Mouse (Mus musculus): ENCODE measurements around the gene Krt25. TPM values are rescaled to one million over a fixed set of nuclear protein-coding genes. Genes with fewer than 3 reads are reported as not detected.
A peak's percentile ranks its signal among the peaks of the same experiment; 100 is the strongest.

The Krt25 gene
- not detected for total RNA-seq (2021)

DNA sequence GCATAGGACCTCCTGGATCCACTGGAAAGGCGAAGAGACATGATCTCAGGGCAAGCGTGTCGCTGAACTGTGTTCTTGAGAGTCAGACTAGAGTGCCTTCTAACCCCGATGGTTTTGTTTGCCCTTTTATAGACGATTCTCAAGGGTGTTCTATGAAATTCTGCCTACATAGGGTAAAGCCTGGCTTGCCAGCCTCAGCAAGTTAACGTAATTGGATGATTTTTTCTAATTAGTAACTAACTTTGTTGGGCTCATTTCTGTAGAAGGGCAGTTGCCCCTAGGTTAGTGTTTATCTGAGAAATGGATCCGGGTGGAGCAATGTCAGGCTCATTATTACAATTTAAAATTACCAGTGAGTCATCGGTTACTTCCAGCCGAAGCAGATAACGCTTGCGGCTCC, at the start of gene Krt25:
TSS of gene Krt25 (minus strand) at position 101 of the 400 bp plus-strand sequence.
- intact Hi-C loops (cut with DNase I) = no loop called here
- DNase-seq (ENCODE audit: low spot score in 2 of 2) = no peak

DNA sequence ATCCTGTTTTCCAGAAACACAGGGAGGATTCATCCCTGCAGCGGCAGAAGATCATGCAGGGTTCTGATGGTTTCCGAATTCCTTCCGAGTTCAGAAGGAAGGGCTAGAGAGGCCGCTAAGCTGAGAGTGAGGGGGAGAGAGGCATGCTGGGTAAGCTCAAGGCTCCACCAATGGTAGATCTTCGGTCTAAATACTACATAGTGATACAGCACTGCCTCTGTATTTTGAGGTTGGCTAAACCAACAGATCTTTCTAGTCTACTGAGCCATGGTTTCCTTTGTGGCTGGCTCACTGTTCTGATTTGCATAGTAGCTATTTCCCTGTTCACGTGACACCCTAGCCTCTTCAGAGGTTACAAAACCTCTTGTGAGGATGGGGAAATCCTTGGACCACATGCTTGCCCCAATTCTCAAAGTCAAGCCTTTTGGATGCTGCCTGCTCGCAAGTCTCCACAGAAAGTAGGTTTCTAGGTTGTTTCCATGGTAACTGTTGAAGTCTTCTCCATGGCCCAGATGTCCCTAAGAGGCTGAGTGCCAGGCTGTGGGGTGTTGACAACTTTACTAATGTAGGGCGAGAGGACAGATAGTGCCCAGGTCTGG, 47.2 kb upstream of the Krt25 start:
- intact Hi-C loops (cut with DNase I) = loop anchor here (10.0 kb wide), 1 partner anchor 185 kb away; no protein-coding TSS in a partner anchor
- peak; percentile 52 to 61 for DNase-seq (ENCODE audit: low spot score in 2 of 2)

DNA sequence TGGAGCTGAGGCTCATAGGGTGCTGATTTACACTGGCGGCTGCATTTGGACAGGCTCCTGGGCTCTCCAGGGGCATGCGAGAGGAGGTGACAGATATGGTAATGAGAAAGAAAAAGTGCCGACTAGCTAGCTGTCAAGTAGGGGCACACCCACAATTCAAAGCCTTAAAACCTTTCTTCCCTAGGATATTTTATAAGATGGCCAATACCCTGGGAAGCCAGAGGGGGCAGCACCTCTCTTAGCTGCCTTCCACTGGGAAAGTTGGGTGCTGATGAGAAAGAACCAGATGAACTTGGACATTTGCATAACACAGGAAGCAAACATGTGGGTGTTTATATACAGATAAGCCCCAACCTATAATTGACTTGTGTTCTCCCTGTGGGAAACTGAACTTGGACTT, 46.5 kb upstream of the Krt25 start:
- intact Hi-C loops (cut with DNase I) = loop anchor here (10.0 kb wide), 1 partner anchor 184 kb away; no protein-coding TSS in a partner anchor
- DNase-seq (ENCODE audit: low spot score in 2 of 2) = no peak

DNA sequence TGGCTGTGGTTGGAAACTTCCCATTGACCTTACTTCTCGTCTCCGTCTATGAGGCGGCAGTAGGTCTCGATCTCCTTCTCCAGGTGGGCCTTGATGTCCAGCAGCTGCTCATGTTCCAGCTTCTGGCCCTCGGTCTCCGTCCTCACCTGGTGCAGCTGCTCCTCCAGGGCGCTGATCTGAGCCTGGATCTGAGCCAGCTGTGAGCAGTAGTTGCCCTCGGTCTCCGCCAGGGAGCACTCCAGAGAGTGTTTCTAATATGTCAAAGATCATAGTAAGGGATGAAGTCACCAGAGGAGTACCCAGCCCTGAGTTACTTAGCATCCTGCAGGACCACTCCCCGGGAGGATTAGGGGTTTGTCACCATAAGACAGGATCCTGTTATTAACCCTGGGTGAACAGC, 44.0 kb upstream of the Krt25 start:
- DNase-seq (ENCODE audit: low spot score in 2 of 2) = no peak
- intact Hi-C loops (cut with DNase I) = loop anchor here (10.0 kb wide), 1 partner anchor 182 kb away; no protein-coding TSS in a partner anchor

DNA sequence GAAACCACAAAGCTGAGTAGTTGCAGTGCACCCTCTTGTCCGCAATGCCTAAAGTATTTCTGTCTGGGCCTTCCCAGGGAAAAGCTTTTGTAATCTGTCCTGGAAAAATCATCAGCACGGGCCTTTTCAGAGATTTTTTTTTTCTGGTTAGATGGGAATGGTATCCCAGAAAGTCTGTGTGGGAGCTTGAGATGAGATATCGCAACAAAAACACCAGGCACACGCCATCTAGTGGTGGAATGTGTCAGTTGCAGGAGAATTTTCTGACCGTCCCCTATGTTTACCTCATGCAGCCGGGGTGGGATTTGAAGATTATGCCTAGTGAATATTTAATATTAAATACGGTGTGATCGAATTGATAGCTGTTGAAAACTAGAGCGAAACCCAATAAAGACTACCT, 41.7 kb upstream of the Krt25 start:
- peak; percentile 10 to 38 for DNase-seq (ENCODE audit: low spot score in 2 of 2)
- intact Hi-C loops (cut with DNase I) = loop anchor here (5.0 to 10.0 kb wide), 2 partner anchors 52 to 180 kb away; no protein-coding TSS in a partner anchor

DNA sequence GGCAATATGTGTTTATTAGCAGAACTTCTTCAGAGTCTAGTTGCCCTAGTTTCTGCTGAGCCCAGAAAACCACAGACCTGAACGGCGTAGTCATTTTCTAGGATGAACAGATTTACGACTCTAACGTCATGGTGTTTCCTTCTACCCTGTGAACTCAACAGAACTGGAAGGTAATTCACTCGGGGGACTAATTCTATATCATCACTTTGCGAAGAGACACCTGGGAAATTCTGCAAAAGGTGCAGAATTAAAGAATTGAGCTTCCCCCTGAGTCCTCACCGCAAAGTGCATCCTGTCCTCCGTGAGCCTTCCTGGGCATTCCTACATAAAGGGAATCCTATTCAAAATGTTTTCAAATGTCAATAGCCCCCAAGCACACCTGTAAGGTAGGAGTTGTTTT, 38.7 kb upstream of the Krt25 start:
- DNase-seq (ENCODE audit: low spot score in 2 of 2) = no peak
- intact Hi-C loops (cut with DNase I) = loop anchor here (5.0 to 10.0 kb wide), 2 partner anchors 49 to 177 kb away; no protein-coding TSS in a partner anchor

DNA sequence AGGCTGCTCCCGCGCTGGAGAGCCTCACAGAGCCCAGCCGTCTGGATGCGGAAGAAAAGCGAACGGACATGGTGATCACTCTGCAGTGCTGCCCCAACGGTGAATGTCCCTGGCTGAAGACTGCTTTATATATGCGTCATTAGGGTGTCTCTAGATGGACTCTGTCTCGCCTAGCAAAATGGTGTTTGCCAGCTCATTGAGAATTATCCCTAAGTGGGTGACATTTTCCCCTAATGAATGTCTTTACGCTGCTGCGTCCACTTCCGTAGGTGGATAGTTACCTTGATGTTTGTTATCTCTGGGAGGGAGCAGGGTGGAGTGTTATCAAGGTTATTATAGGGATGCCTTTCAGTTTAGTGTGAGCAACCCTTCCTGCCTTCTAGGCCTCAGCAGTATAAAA, 28.3 kb upstream of the Krt25 start, which contains the start of gene Krt27:
TSS of gene Krt27 (minus strand) at position 101 of the 400 bp plus-strand sequence.
- intact Hi-C loops (cut with DNase I) = no loop called here
- DNase-seq (ENCODE audit: low spot score in 2 of 2) = no peak

DNA sequence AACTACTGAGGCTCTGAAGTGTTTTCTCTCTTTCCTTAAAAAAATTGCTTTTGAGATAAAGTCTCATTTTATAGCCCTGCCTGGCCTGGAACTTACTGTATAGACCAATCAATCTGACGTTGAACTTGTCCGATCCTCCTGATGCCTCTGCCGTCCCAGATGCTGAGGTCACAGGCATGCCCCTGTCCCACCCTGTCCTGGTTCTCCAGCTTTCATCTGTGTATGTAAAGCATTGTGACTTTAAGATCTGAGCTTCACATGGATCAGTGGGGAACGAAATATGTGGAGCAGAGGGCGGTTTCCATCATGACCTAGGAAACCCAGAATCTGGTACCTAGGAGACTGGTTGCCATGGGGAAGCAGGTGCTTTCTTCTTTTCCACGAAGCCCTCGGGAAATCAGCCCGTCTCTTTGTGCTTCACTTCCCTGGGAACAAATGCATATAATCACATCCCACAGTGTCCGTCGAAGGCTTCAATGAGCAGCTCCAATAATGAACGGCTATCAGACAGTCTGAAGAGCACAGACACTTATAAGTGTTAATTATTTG, 16.6 kb upstream of the Krt25 start:
- intact Hi-C loops (cut with DNase I) = no loop called here
- no peak for DNase-seq (ENCODE audit: low spot score in 2 of 2)

DNA sequence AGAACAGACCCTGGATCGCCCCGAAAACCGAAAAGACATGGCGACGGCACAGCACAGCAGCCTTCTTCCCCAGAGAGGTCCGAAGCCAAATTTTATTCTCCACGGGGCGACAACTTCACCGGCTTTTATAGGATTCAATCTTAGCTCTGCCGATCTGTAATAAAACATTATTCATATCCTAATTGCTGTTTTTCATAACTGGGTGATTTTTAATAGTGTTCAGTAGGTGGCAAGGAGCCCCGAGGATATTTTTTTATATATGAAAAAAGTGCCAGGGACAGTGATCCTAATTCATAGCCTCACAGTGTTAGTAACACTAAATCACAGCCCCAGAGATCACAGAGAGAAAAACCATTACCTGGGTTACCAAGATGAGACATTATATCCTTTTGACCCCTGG, 15.1 kb upstream of the Krt25 start, which contains the start of gene Krt26:
TSS of gene Krt26 (minus strand) at position 101 of the 400 bp plus-strand sequence.
- intact Hi-C loops (cut with DNase I) = no loop called here
- no peak for DNase-seq (ENCODE audit: low spot score in 2 of 2)

DNA sequence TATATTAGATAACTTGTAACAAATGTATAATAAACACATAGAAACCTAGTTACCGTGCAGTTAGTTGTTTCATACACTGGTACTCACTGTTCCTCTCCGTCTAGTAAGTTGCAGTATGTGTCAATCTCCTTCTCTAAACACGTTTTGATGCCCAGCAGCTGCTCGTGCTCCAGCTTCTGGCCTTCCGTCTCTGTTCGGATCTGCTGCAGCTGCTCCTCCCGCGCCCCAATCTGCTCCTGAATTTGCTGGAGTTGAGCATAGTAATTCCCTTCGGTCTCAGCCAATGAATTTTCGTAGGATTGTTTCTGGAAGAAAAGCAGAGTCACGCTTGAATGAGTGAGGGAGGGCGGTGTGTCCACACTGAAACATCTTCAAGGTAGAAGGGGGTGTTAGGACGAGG, 10.7 kb upstream of the Krt25 start:
- intact Hi-C loops (cut with DNase I) = no loop called here

DNA sequence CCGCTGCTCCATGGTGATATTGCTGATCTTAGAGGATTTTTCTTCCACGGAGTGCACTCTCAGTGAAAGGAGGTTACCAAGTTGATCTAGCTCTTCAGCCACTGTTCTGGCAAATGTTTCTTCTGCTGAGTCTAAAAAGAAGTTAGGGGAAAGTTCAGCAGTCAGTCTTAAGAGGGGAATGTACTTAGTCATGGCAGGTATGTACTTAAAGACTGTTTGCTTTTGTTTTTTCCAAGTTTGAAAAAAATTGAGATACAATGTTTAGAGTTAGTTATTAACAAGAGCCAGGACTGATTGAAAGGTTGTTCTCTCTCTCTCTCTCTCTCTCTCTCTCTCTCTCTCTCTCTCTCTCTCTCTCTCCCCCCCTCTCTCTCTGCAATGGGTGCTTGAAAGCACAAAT, 6.9 kb upstream of the Krt25 start:
- intact Hi-C loops (cut with DNase I) = no loop called here
- no peak for DNase-seq (ENCODE audit: low spot score in 2 of 2)

More for the DNA sequence above, 10.7 kb upstream of the Krt25 start:
- DNase-seq (ENCODE audit: low spot score in 2 of 2) = peak; percentile 16 to 47

DNA sequence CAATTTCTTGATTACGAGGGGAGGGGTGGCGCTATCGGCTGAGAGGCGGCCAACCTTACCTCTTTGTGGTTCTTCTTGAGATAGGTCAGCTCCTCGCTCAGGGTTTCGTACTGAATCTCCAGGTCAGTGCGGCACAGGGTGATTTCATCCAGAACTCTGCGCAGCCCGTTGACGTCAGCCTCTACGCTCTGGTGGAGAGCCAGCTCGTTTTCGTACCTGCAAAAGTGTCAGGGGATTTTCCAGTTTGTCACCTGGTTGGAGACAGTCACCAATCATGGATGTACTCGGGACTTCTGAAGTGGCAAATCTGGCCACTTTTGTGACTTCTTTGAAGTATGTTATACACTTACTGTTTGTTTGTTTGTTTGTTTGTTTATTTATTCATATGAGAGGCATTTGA, 1.7 kb downstream of the Krt25 start:
- no peak for DNase-seq (ENCODE audit: low spot score in 2 of 2)
- intact Hi-C loops (cut with DNase I) = no loop called here

DNA sequence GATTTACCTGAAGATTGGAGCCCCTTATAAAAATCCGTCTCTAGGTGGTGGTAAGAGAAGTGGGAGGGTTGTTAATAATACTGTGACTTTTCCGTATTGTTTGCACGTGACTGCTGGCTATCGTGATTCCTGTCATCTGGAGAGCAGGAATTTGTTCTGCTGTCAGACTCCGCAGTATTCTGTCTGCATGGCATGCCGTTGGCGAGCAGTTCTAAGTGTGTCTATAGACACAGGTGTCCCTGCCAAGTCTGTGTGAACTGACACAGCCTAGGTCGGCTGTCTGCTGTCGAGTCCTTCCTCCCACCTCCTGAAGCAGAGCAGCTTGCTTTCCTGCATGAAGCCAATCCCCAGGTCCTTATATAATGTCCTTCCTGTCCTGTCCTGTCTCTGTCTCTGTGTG, 3.6 kb downstream of the Krt25 start:
- intact Hi-C loops (cut with DNase I) = loop anchor here (10.0 kb wide), 1 partner anchor 146 kb away; no protein-coding TSS in a partner anchor
- no peak for DNase-seq (ENCODE audit: low spot score in 2 of 2)

DNA sequence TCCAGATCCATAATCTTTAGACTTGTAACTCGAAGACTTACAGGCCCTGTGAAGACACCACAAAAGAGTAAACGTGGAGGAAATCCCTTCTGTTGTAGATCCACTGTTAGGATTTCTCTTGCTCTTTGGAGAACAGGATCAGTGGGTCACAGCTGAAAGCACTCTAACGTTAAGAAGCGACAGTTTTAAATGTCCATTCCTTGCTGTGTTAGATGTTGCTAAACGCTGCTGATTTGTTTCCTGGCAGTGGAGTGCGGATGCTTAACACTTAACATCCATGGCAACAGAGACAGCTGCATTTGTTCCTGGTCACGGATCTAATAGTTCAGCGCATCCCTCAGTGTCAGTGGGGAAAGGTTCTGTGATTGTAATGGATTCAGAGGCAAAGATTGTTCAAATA, 6.2 kb downstream of the Krt25 start:
- intact Hi-C loops (cut with DNase I) = loop anchor here (10.0 kb wide), 1 partner anchor 148 kb away; no protein-coding TSS in a partner anchor
- DNase-seq (ENCODE audit: low spot score in 2 of 2) = no peak

DNA sequence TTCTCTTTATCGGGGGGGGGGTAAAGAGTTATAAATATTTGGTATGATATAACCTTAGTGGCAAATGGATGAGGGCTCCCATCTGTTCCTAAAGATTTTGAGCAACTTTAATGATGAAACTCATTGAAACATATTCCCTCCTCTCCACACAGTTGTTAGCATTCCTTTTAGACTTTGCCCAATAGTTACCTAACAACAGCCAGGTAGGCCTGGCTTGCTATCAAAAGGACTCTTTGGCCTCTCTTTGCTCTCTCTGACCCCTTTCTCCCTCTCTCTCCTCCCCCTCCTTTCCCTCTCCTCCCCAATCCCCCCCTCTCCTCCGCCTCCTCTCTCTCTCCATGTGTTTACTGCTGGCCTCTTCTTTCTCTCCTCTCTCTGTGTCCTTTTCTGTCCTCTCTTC, 8.2 kb downstream of the Krt25 start:
- DNase-seq (ENCODE audit: low spot score in 2 of 2) = no peak
- intact Hi-C loops (cut with DNase I) = loop anchor here (5.0 to 10.0 kb wide), 3 partner anchors 48 to 150 kb away; no protein-coding TSS in a partner anchor

DNA sequence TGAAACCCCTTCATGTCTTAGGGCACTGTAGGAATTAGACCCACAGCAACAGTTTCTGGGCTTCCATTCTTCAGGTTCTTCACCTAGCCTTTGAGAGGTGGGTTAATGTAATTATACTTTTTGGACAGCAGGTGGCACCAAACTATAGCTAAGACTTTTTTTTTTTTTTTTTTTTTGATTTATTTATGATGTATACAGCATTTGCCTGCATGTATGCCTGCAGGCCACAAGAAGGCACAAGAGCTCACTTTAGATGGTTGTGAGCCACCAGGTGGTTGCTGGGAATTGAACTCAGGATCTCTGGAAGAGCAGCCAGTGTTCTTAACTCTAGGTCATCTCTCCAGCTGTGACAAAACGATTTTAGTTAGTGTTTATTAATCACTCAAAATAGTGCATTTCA, 11.9 kb downstream of the Krt25 start:
- no peak for DNase-seq (ENCODE audit: low spot score in 2 of 2)
- intact Hi-C loops (cut with DNase I) = loop anchor here (5.0 to 10.0 kb wide), 3 partner anchors 51 to 154 kb away; no protein-coding TSS in a partner anchor

DNA sequence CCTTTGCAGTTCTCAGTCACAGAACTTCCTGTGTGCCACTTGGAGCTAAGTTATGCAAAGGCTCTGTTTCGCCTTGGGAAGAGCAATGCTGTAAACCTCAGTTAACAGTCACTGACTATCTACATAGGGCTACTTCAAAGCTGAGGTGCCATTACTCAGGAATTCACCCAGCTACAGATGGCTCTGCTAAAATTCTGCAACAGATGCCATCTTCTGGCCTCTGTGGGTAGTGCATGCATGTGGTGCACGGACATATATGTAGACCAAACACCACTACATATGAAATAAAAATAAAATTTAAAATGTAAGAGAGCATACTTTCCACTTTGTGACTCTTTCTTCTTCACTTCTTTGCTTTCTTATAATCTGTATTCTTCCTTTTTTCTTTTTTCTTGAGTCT, 15.2 kb downstream of the Krt25 start:
- intact Hi-C loops (cut with DNase I) = no loop called here
- DNase-seq (ENCODE audit: low spot score in 2 of 2) = peak; percentile 24 to 37

DNA sequence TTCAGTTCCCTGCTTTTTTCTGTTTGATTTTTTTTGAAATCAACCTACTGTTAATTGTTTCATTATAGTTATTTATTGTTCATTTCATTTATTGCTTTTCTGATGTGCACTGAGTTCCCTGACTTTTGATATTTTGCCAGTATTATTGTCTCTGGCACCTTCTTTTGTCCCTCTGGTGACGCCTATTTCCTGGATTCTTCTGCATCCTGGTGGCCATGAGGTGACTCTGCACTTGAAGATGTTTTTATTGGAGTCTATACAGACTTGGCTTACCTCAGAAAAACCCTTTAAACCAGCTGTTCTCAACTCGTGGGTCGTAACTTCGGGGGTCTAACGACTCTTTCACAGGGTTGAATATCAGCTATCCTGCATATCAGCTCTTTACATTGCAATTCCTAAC, 27.7 kb downstream of the Krt25 start:
- no peak for DNase-seq (ENCODE audit: low spot score in 2 of 2)
- intact Hi-C loops (cut with DNase I) = no loop called here

DNA sequence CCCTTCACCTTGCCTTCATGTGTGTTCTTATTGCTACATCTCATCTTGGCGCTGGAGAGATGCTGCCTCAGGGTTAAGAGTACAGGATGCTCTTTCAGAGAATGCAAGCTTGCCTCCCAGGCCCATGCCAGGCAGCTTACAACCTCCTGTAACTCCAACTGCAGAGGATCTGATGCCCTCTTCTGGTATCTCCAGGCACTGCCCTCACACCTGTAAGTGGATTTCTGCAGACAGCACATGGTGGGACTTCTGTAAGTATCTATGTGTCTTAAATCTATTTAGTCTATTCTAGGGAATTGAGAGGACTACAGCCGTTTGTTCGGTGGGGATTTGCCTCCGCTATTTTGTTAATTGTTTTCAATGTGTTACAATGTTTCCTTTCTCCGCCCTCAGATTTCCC, 29.9 kb downstream of the Krt25 start:
- intact Hi-C loops (cut with DNase I) = no loop called here
- peak; percentile 11 to 24 for DNase-seq (ENCODE audit: low spot score in 2 of 2)

DNA sequence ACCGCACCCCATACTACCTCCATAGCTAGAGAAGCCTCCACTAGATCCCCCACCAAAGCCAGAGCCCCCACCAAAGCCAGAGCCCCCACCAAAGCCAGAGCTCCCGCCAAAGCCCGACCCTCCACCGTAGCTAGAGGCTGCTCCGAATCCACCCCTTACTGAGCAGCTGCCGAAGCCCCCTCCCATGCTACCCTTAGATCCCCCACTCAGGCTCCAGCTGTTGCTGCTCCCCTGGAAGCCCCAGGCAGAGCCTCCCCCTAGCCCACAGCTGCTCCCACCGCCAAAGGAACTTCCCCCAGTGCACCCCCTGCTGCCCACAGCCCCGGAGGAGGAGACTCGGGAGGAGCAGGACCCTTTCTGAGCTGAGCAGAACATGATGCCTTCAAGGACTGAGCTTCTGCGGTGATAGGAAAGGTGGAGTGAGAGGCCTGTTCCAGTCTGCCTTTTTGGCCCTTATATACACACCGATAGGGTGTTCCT, 37.9 kb downstream of the Krt25 start, which contains the start of gene Krt24:
TSS of gene Krt24 (minus strand) at position 430 of the 480 bp plus-strand sequence.
- no peak for DNase-seq (ENCODE audit: low spot score in 2 of 2)
- intact Hi-C loops (cut with DNase I) = no loop called here

DNA sequence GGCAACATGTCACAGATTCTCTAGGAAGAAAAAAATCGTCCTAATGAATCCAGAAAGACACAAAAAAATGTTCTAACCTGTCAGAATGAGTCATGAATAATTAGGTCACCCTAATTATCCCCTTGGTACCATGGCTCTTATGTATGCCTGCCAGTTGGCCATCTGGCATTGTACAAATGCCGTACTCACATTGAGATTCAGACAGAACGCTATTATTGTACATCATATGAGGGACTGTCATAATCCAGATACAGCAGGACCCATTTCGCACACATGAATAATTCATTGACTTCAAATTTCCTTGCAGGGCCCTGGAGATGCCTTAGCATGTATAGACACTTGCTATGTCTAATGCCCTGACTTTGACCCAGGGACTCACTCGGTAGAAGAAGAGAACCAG, 38.7 kb downstream of the Krt25 start:
- DNase-seq (ENCODE audit: low spot score in 2 of 2) = no peak
- intact Hi-C loops (cut with DNase I) = no loop called here

Measured in left cerebral cortex, postnatal 36 days (tissue).